Mouse (Mus musculus): ENCODE measurements around the gene Traf3.

GRCm38 (mm10) chr12:111134169-111134568, 32.0 kb upstream of the Traf3 start:
- TF ChIP-seq MAX (IDR thresholded peaks at IDR 0.05) (no peak), CTCF (IDR thresholded peaks at IDR 0.05; ENCODE audit: control insufficient read depth, insufficient read depth, insufficient read length) (no peak)
